Mouse (Mus musculus): ENCODE data around the gene Msmb. TPM values are rescaled to one million over a fixed set of nuclear protein-coding genes. Genes with fewer than 3 reads are reported as not detected.
"Not testable (repeated sequence)": the region's sequence is repeated elsewhere in the genome, so short reads cannot be mapped to it uniquely, and the experiment has no call there.

Gene Msmb
- not detected in 2 replicates for polyA plus RNA-seq (2015; fragmentation: Nextera tagmentation; extraction: Ambion mirVana)

DNA sequence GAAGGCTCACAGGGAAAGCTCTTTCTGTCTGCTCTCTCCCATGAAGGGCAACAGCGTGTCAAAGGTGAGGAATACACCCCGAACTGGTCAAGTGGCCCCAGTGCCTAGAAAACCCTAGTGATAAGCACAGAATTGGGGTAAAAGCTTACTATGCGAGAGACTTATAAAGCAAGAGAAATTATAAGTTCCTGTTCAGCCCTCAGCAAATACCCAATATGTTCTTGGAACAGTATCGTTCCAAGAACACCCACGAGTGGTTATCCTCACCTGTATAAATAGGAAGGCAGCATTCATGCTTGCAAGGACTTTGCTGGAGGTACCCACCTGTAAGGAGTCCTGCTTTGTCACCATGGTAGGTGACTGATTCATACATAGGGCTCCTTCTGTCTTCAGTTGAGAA lies at the start of gene Msmb:
Gene Msmb, plus strand, starts transcription at position 301 of the 400 bp plus-strand sequence.
- no peak for ATAC-seq (ENCODE audit: low FRiP score, low read depth)
- no peaks in the 10 kb centered on the region for H3K4me1 ChIP-seq (replicated peaks)
- H3K9me3 ChIP-seq, result no peaks in the 10 kb centered on the region
- H3K27me3 ChIP-seq, result no peaks in the 10 kb centered on the region
- WGBS, result 87% methylated on average over 5 of the region's 5 CpGs
- no peak within 1 kb of the TSS for H3K9ac ChIP-seq
- H3K27ac ChIP-seq (replicated peaks), result no peak within 1 kb of the TSS
- no peak within 1 kb of the TSS for H3K4me2 ChIP-seq
- no peaks in the 10 kb centered on the region for H3K36me3 ChIP-seq
- no peak within 1 kb of the TSS for H3K4me3 ChIP-seq

DNA sequence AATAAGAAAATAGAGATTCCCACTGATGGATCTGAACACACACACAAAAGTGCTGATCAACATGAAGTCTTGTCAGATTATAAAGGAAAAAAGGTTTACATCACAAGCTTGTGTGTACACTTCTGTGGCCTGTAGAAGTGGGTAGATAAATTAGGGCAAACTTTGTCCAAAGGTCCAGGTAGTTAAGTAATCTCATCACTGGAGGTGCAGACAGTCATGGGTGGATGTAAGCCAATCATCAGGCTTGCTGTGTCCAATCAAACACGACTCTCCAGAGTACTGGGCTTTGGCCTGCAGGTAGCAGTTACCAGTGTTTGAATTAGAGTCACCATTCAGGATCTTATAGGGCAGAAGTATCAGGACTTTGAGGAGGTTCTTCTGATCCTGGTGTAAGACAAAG lies 48.8 kb upstream of the Msmb start:
- Histone ChIP-seq H3K27ac (replicated peaks) (no peak overlapping the region), H3K4me1 (replicated peaks) (no peaks in the 10 kb centered on the region), H3K4me3 (no peak overlapping the region), H3K36me3 (peaks cover 42% of the 10 kb centered on the region), H3K9me3 (no peaks in the 10 kb centered on the region), H3K27me3 (no peaks in the 10 kb centered on the region), H3K4me2 (no peak overlapping the region), H3K9ac (no peak overlapping the region)
- WGBS, result 65% methylated on average over 1 of the region's 1 CpGs
- no peak for ATAC-seq (ENCODE audit: low FRiP score, low read depth)

DNA sequence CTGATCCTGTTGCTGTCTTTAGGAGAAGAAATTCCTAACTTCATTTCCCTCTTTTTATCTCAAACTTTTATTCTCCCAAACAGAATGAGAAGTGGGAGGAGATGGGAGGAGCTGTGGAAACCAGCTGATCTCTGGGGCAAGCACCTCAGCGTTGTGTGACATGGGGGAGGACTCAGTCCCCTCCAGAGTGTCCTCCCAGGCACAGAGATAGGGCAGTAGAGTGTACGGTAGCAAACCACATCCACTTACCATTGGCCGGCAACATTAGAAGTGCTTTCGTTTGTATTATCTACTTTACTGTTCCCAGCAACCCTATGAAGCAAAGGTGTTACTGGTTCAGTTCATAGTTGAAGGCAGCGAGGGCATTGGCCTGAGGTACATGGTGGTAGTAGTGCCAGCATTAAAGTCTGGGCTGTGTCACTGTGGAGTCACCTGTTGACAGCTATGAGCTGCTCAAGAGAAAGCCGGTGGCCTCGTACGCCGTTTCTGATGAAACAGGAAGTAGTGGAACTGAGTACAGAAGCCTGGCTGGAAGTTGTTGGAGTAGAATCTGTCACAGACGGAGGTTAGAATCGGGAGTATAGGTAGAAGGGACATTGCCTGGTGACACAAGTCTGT lies 48.2 kb upstream of the Msmb start:
- Histone ChIP-seq H3K4me1 (replicated peaks) (no peaks in the 10 kb centered on the region), H3K4me3 (no peak overlapping the region), H3K9me3 (no peaks in the 10 kb centered on the region), H3K27me3 (no peaks in the 10 kb centered on the region), H3K27ac (replicated peaks) (no peak overlapping the region), H3K9ac (no peak overlapping the region), H3K4me2 (no peak overlapping the region), H3K36me3 (peaks cover 48% of the 10 kb centered on the region)
- WGBS, result 95% methylated on average over 11 of the region's 11 CpGs
- no peak for ATAC-seq (ENCODE audit: low FRiP score, low read depth)

DNA sequence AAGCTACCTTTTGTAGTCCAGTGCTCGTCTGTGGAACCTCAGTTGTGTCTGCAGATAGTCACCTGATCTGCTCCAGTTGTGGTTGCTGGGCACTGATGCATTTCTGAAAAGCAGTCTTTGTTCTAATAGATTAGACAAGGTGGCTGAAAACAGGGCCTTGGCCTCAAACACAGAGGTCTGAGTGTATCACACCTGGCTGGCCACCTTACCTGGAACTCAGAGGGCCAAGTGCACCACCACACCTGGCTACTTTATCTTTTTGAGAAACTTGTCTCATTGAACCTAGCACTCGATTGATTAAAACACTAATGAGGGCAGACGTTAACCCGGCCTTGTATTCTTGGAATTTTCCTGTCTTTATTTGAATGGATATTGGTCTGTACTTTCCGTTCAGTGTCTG lies 46.2 kb upstream of the Msmb start:
- ATAC-seq (ENCODE audit: low FRiP score, low read depth), result no peak
- H3K36me3 ChIP-seq, result peaks cover 68% of the 10 kb centered on the region

DNA sequence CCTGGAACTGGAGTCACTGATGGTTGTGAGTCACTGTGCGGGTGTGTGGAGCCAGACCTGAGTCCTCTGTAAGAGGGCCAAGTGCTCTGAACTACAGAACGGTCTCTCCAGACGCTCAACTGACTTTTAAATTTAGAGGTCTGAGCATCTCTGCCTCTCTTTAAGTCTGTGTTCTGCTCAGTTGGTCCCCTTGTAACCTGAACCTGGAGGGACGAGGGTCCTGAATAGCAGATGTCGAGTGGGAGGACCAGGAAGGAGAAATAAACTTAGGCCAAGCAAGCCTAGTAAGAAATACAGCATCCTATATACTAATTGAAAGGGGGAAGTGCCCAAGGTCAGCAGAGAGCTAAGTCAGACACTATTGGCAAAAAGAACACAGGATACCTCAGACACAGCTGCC lies 45.1 kb upstream of the Msmb start:
- 88% methylated on average over 5 of the region's 5 CpGs for WGBS
- H3K4me2 ChIP-seq, result no peak overlapping the region
- peaks cover 72% of the 10 kb centered on the region for H3K36me3 ChIP-seq
- no peak overlapping the region for H3K27ac ChIP-seq (replicated peaks)
- no peak overlapping the region for H3K9ac ChIP-seq
- H3K4me1 ChIP-seq (replicated peaks), result no peaks in the 10 kb centered on the region
- H3K4me3 ChIP-seq, result no peak overlapping the region
- H3K27me3 ChIP-seq, result no peaks in the 10 kb centered on the region
- no peak for ATAC-seq (ENCODE audit: low FRiP score, low read depth)
- H3K9me3 ChIP-seq, result no peaks in the 10 kb centered on the region

More for the DNA sequence above, 46.2 kb upstream of the Msmb start:
- H3K9ac ChIP-seq, result no peak overlapping the region
- 93% methylated on average over 5 of the region's 5 CpGs for WGBS
- H3K4me3 ChIP-seq, result no peak overlapping the region
- H3K4me2 ChIP-seq, result no peak overlapping the region
- H3K9me3 ChIP-seq, result no peaks in the 10 kb centered on the region
- H3K27me3 ChIP-seq, result no peaks in the 10 kb centered on the region
- H3K27ac ChIP-seq (replicated peaks), result no peak overlapping the region
- H3K4me1 ChIP-seq (replicated peaks), result no peaks in the 10 kb centered on the region

DNA sequence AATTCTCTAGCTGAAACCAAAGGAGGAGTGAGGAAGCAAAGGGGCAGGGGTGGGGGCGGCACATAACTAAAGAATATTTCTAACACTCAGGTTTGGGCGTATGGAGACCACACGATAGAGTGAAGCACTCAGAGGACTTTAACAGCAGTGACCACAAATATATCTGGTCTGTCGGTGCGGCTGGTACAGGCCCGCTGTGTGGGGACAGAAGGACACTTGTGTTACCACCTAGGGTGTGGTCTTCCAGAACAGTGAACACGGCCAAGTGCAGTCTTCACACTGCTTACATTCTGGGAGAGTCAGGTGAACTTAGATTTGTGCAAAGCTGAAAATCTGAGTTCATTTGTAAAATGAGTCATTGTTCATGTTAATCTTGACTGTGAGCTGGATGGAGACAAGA lies 44.1 kb upstream of the Msmb start:
- H3K27ac ChIP-seq (replicated peaks), result no peak overlapping the region
- H3K4me1 ChIP-seq (replicated peaks), result no peaks in the 10 kb centered on the region
- no peaks in the 10 kb centered on the region for H3K9me3 ChIP-seq
- H3K36me3 ChIP-seq, result peaks cover 74% of the 10 kb centered on the region
- no peak for ATAC-seq (ENCODE audit: low FRiP score, low read depth)
- no peak overlapping the region for H3K9ac ChIP-seq
- H3K27me3 ChIP-seq, result no peaks in the 10 kb centered on the region
- H3K4me3 ChIP-seq, result no peak overlapping the region
- 97% methylated on average over 7 of the region's 7 CpGs for WGBS
- no peak overlapping the region for H3K4me2 ChIP-seq

DNA sequence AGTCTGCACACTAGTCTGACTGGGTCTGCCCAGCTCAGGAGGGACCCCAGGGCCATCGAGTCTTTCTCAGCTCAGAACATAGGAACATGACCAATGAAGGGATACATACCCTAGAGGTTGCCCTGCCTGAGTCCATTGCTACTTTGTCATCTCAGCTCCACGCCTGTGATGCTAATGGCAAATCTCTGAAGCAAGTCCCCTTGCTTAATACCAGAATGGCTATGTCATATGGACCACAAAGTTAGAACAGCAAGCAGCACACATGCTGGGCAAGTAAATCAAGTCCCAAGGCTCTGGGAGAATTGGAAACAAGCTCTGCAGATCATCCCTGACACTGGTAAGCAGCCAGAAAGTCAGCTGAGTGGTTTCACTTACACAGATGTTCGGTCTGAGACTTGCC lies 42.9 kb upstream of the Msmb start:
- 98% methylated on average over 3 of the region's 3 CpGs for WGBS
- H3K4me1 ChIP-seq (replicated peaks), result no peaks in the 10 kb centered on the region
- ATAC-seq (ENCODE audit: low FRiP score, low read depth), result no peak
- H3K4me2 ChIP-seq, result no peak overlapping the region
- no peaks in the 10 kb centered on the region for H3K9me3 ChIP-seq
- no peaks in the 10 kb centered on the region for H3K27me3 ChIP-seq
- no peak overlapping the region for H3K27ac ChIP-seq (replicated peaks)
- no peak overlapping the region for H3K4me3 ChIP-seq
- peaks cover 70% of the 10 kb centered on the region for H3K36me3 ChIP-seq
- no peak overlapping the region for H3K9ac ChIP-seq

DNA sequence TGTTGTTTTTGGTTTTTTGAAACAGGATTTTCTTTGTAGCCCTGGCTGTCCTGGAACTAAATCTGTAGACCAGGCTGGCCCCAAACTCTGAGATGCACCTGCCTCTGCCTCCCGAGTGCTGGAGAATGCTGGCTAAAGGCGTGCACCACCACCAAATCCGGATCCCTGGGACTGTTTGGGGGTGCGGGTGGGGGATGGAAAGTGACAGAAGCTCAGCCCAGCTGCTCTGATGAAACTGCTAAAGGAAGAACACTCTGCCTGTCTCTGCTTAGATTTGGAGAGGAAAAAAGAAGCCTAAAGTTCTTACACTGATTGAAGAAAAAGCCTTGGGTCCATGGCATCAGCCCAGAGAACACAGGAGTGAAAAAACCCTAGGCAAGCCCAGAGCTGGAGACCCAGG lies 38.3 kb upstream of the Msmb start:
- no peak overlapping the region for H3K9ac ChIP-seq
- H3K27me3 ChIP-seq, result no peaks in the 10 kb centered on the region
- H3K4me2 ChIP-seq, result no peak overlapping the region
- peaks cover 34% of the 10 kb centered on the region for H3K36me3 ChIP-seq
- no peaks in the 10 kb centered on the region for H3K9me3 ChIP-seq
- no peaks in the 10 kb centered on the region for H3K4me1 ChIP-seq (replicated peaks)
- 88% methylated on average over 4 of the region's 4 CpGs for WGBS
- H3K27ac ChIP-seq (replicated peaks), result no peak overlapping the region
- ATAC-seq (ENCODE audit: low FRiP score, low read depth), result no peak
- no peak overlapping the region for H3K4me3 ChIP-seq

DNA sequence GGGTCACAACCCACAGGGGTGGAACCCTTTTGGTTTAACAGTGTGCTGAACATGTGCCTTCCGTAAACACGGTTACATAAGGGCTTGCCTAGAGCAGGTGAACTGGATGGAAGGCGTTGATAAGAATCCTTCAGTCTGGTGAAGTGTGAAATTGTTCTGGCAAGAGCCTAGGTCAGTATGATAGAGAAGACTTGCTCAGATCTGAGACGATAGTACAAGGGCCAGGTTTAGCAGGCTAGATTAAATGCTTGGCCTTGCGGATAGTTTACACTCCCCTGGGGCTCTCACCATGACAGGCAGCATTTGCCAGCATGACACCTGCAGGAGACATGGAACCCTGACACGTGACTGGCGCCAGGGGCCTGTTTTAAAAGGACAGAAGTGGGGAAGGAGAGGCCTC lies 36.2 kb upstream of the Msmb start:
- Histone ChIP-seq H3K36me3 (peaks cover 13% of the 10 kb centered on the region; the same call in 1 of the 2 replicates), H3K9me3 (no peaks in the 10 kb centered on the region), H3K4me1 (replicated peaks) (no peaks in the 10 kb centered on the region), H3K4me2 (no peak overlapping the region), H3K9ac (no peak overlapping the region), H3K27ac (replicated peaks) (no peak overlapping the region), H3K4me3 (no peak overlapping the region), H3K27me3 (no peaks in the 10 kb centered on the region)
- no peak for ATAC-seq (ENCODE audit: low FRiP score, low read depth)
- WGBS, result 67% methylated on average over 7 of the region's 7 CpGs

DNA sequence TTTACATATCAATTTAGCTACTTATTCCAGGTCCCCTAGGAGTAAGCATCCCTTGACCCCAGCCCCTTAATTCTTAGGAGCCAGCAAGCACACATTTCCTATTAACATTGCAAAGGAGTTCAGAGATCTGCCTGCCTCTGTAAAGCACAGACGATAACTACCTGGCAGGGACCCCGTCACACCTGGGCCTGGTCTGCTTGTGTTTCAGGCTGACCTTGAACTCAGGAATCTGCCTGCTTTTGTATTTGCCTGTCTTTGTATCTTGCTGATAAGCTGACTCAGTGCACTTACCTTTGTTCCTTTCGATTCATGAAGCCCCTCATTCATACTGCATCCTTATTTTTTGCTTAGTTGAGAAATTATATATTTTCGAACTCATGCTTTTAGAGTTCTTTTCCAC lies 34.9 kb upstream of the Msmb start:
- Histone ChIP-seq H3K27ac (replicated peaks) (no peak overlapping the region), H3K9ac (no peak overlapping the region), H3K27me3 (no peaks in the 10 kb centered on the region), H3K4me1 (replicated peaks) (no peaks in the 10 kb centered on the region), H3K36me3 (0 out of 2 replicates have a peak, but pooled peaks cover 9% of the 10 kb centered on the region), H3K9me3 (no peaks in the 10 kb centered on the region), H3K4me2 (no peak overlapping the region), H3K4me3 (no peak overlapping the region)
- WGBS, result 84% methylated on average over 4 of the region's 4 CpGs
- no peak for ATAC-seq (ENCODE audit: low FRiP score, low read depth)

DNA sequence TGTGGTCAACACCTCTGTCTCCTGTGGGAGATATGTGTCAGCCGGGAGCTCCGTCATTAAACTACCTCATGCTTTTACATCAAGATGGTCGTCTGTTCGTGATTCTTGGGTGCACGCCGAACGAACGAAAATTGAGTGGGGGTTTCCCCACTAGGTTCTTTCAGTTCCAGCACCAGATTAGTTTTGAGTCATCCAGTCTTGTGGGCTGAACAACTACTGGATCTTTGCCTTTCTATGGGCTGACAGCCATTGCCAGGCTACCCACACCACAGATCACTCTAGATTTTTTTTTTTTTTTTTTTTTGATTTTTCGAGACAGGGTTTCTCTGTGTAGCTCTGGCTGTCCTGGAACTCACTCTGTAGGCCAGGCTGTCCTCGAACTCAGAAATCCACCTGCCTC lies 29.7 kb upstream of the Msmb start:
- not testable (repeated sequence) for H3K27ac ChIP-seq (replicated peaks); H3K9me3 ChIP-seq; H3K4me3 ChIP-seq; ATAC-seq (ENCODE audit: low FRiP score, low read depth); H3K4me1 ChIP-seq (replicated peaks); H3K27me3 ChIP-seq; H3K36me3 ChIP-seq; H3K4me2 ChIP-seq; H3K9ac ChIP-seq
- 95% methylated on average over 10 of the region's 10 CpGs for WGBS

DNA sequence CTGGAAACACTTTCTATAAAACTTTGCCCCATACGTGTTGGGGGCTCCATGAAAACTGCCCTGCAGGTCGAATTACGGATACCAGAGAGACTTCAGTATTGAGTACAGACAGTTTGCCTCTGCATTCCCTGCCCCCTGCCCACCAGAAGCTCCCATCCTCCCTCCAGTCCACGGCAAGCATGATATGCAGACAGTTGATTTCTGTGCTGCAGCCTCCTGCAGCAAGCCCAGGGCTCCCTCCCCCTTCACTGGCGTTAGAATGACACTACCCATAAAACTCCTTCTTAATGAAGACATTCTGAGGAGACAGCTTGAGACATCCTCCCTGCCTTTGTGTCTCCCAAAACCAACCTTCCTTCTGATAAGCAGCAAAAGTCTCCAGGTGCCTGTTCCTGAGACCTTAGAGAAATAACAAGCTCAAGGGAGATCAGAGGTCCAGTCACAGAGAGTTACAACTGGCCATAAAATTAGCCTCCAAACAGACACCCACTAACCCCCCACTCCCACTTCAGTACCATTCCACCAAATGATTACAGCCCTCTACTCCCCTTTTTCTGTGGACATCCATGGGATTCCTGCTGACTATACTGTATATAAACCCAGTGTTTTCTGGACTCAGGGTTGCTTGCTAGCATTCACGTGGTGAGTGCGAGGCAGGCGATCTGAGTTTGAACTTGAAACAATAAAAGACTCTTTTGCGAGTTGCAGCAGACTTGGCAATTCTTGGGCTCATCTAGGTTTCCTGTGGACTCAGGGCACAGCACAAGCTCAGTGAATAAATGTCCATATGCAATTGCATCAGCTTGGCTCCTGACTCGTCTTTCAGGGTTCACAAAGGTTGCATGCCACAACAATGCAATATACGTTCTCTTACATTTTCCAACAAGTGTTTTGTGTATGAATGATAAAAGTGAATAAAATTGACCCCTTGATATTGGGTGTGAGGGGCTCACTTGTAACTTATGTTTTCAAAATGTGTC lies 20.6 kb upstream of the Msmb start:
- 74% methylated on average over 11 of the region's 11 CpGs for WGBS
- no peak for ATAC-seq (ENCODE audit: low FRiP score, low read depth)

More for the DNA sequence above, 20.6 kb upstream of the Msmb start:
- H3K27ac ChIP-seq (replicated peaks), result no peak overlapping the region
- no peak overlapping the region for H3K9ac ChIP-seq
- no peaks in the 10 kb centered on the region for H3K4me1 ChIP-seq (replicated peaks)
- no peaks in the 10 kb centered on the region for H3K36me3 ChIP-seq
- no peak overlapping the region for H3K4me2 ChIP-seq
- no peaks in the 10 kb centered on the region for H3K9me3 ChIP-seq
- H3K4me3 ChIP-seq, result no peak overlapping the region
- H3K27me3 ChIP-seq, result no peaks in the 10 kb centered on the region

Measured in hindbrain, embryonic 15.5 days (tissue).